Mouse (Mus musculus): Measurements from ENCODE around the gene Basp1.

GRCm38 (mm10) chr15:25376914-25377313 lies 36.6 kb downstream of the Basp1 start:
- TF ChIP-seq POLR2A (IDR thresholded peaks at IDR 0.05; ENCODE audit: borderline replicate concordance, control insufficient read depth, low read depth, low read length) (no peak), CTCF (IDR thresholded peaks at IDR 0.05; ENCODE audit: control insufficient read depth, insufficient read depth, low read length) (no peak)
